Mouse (Mus musculus): ENCODE data around the gene Rnf151. TPM values are rescaled to one million over a fixed set of nuclear protein-coding genes. Genes with fewer than 3 reads are reported as not detected.
A peak's percentile ranks its signal among the peaks of the same experiment; 100 is the strongest.
"Not testable (repeated sequence)": the region's sequence is repeated elsewhere in the genome, so short reads cannot be mapped to it uniquely, and the experiment has no call there.

The Rnf151 gene
- polyA plus RNA-seq, 1 experiment from 2014 or later, result 0.26 TPM

- WGBS, result 66% methylated on average over 5 of the region's 5 CpGs
- Histone ChIP-seq H3K27me3 (ENCODE audit: insufficient read depth, low read length) (no peaks in the 10 kb centered on the region), H3K9ac (replicated peaks; ENCODE audit: low read length) (peak overlapping the region; percentile 95), H3K27ac (ENCODE audit: low read length) (no peak overlapping the region), H3K36me3 (ENCODE audit: insufficient read depth, low read length) (no peaks in the 10 kb centered on the region), H3K4me1 (ENCODE audit: insufficient read depth, low read length) (peaks cover 32% of the 10 kb centered on the region), H3K4me3 (ENCODE audit: low read length) (no peak overlapping the region), H3K4me2 (replicated peaks; ENCODE audit: low read depth, low read length) (peak overlapping the region; percentile 92), H3K9me3 (ENCODE audit: low read length) (no peaks in the 10 kb centered on the region)
- ATAC-seq (ENCODE audit: low FRiP score, low TSS enrichment), result no peak
These were observed 46.5 kb downstream of the Rnf151 start for GRCm38 (mm10) chr17:24671346-24671745.

GRCm38 (mm10) chr17:24670246-24670844 lies 47.5 kb downstream of the Rnf151 start:
- no peak for ATAC-seq (ENCODE audit: low FRiP score, low TSS enrichment)
- H3K4me1 ChIP-seq (ENCODE audit: insufficient read depth, low read length), result peaks cover 32% of the 10 kb centered on the region
- peak overlapping the region; percentile 92 for H3K4me2 ChIP-seq (replicated peaks; ENCODE audit: low read depth, low read length)
- no peaks in the 10 kb centered on the region for H3K36me3 ChIP-seq (ENCODE audit: insufficient read depth, low read length)
- no peaks in the 10 kb centered on the region for H3K9me3 ChIP-seq (ENCODE audit: low read length)
- H3K27me3 ChIP-seq (ENCODE audit: insufficient read depth, low read length), result no peaks in the 10 kb centered on the region
- H3K9ac ChIP-seq (replicated peaks; ENCODE audit: low read length), result peak overlapping the region; percentile 95
- H3K4me3 ChIP-seq (ENCODE audit: low read length), result peak overlapping the region; percentile 84
- WGBS, result 8% methylated on average over 8 of the region's 8 CpGs
- peak overlapping the region; percentile 80 for H3K27ac ChIP-seq (ENCODE audit: low read length)

- Histone ChIP-seq H3K27ac (ENCODE audit: low read length) (peak within 1 kb of the TSS; percentile 80), H3K4me3 (ENCODE audit: low read length) (peak within 1 kb of the TSS; percentile 84), H3K27me3 (ENCODE audit: insufficient read depth, low read length) (no peaks in the 10 kb centered on the region), H3K9me3 (ENCODE audit: low read length) (no peaks in the 10 kb centered on the region), H3K36me3 (ENCODE audit: insufficient read depth, low read length) (no peaks in the 10 kb centered on the region), H3K9ac (replicated peaks; ENCODE audit: low read length) (peak within 1 kb of the TSS; percentile 95), H3K4me2 (replicated peaks; ENCODE audit: low read depth, low read length) (peak within 1 kb of the TSS; percentile 92), H3K4me1 (ENCODE audit: insufficient read depth, low read length) (peaks cover 32% of the 10 kb centered on the region)
- WGBS, result under 1% methylated on average over 76 of the region's 80 CpGs
- ATAC-seq (ENCODE audit: low FRiP score, low TSS enrichment), result peak; percentile 99
These were observed 48.2 kb downstream of the Rnf151 start, which contains the start of gene Zfp598 for GRCm38 (mm10) chr17:24669545-24670245. Gene Zfp598, plus strand, starts transcription at chr17:24669687.

- peak overlapping the region; percentile 84 for H3K4me3 ChIP-seq (ENCODE audit: low read length)
These were observed 48.7 kb downstream of the Rnf151 start for GRCm38 (mm10) chr17:24669214-24669544.

GRCm38 (mm10) chr17:24667416-24667815 lies 50.4 kb downstream of the Rnf151 start:
- no peak overlapping the region for H3K27ac ChIP-seq (ENCODE audit: low read length)
- ATAC-seq (ENCODE audit: low FRiP score, low TSS enrichment), result no peak
- H3K4me2 ChIP-seq (replicated peaks; ENCODE audit: low read depth, low read length), result no peak overlapping the region
- no peak overlapping the region for H3K9ac ChIP-seq (replicated peaks; ENCODE audit: low read length)
- no peaks in the 10 kb centered on the region for H3K9me3 ChIP-seq (ENCODE audit: low read length)
- H3K27me3 ChIP-seq (ENCODE audit: insufficient read depth, low read length), result no peaks in the 10 kb centered on the region
- H3K4me1 ChIP-seq (ENCODE audit: insufficient read depth, low read length), result peaks cover 25% of the 10 kb centered on the region
- H3K4me3 ChIP-seq (ENCODE audit: low read length), result no peak overlapping the region
- WGBS, result 21% methylated on average over 6 of the region's 6 CpGs
- H3K36me3 ChIP-seq (ENCODE audit: insufficient read depth, low read length), result no peaks in the 10 kb centered on the region

More at GRCm38 (mm10) chr17:24669214-24669544, 48.7 kb downstream of the Rnf151 start:
- H3K9me3 ChIP-seq (ENCODE audit: low read length); H3K36me3 ChIP-seq (ENCODE audit: insufficient read depth, low read length); H3K27me3 ChIP-seq (ENCODE audit: insufficient read depth, low read length): not testable (repeated sequence)
- peak; percentile 8 for ATAC-seq (ENCODE audit: low FRiP score, low TSS enrichment)
- Histone ChIP-seq H3K4me1 (ENCODE audit: insufficient read depth, low read length) (peaks cover 32% of the 10 kb centered on the region), H3K9ac (replicated peaks; ENCODE audit: low read length) (peak overlapping the region; percentile 95), H3K27ac (ENCODE audit: low read length) (peak overlapping the region; percentile 80), H3K4me2 (replicated peaks; ENCODE audit: low read depth, low read length) (peak overlapping the region; percentile 60)
- 11% methylated on average over 15 of the region's 15 CpGs for WGBS

- H3K27me3 ChIP-seq (ENCODE audit: insufficient read depth, low read length); H3K9me3 ChIP-seq (ENCODE audit: low read length); H3K4me3 ChIP-seq (ENCODE audit: low read length); ATAC-seq (ENCODE audit: low FRiP score, low TSS enrichment); H3K4me2 ChIP-seq (replicated peaks; ENCODE audit: low read depth, low read length); H3K36me3 ChIP-seq (ENCODE audit: insufficient read depth, low read length); H3K27ac ChIP-seq (ENCODE audit: low read length); H3K9ac ChIP-seq (replicated peaks; ENCODE audit: low read length): not testable (repeated sequence)
- 63% methylated on average over 7 of the region's 7 CpGs for WGBS
- peaks cover 21% of the 10 kb centered on the region for H3K4me1 ChIP-seq (ENCODE audit: insufficient read depth, low read length)
These were observed 50.9 kb downstream of the Rnf151 start for GRCm38 (mm10) chr17:24667011-24667410.

Other genes starting within 250 kb of the Rnf151 start
- gene E4f1, start 247.8 kb downstream of the Rnf151 start, polyA plus RNA-seq (2015; fragmentation: Nextera tagmentation; extraction: Ambion mirVana), result 38.1 TPM in 2 replicates
- gene Pgp, start 247.7 kb downstream of the Rnf151 start, polyA plus RNA-seq (2015; fragmentation: Nextera tagmentation; extraction: Ambion mirVana), result 55.5 and 55.6 TPM in 2 replicates
- 0.42 and 1.6 TPM in 2 replicates for gene Bricd5, start 244.2 kb downstream of the Rnf151 start, polyA plus RNA-seq (2015; fragmentation: Nextera tagmentation; extraction: Ambion mirVana)
- 39.3 and 40.2 TPM in 2 replicates for gene Mlst8, start 239.0 kb downstream of the Rnf151 start, polyA plus RNA-seq (2015; fragmentation: Nextera tagmentation; extraction: Ambion mirVana)
- 1.5 and 2.2 TPM in 2 replicates for gene Caskin1, start 229.5 kb downstream of the Rnf151 start, polyA plus RNA-seq (2015; fragmentation: Nextera tagmentation; extraction: Ambion mirVana)
- 102 and 113 TPM in 2 replicates for gene Traf7, start 190.1 kb downstream of the Rnf151 start, polyA plus RNA-seq (2015; fragmentation: Nextera tagmentation; extraction: Ambion mirVana)
- gene Rab26, start 183.9 kb downstream of the Rnf151 start, polyA plus RNA-seq (2015; fragmentation: Nextera tagmentation; extraction: Ambion mirVana), result 2.8 and 3.0 TPM in 2 replicates
- 22.5 and 24.3 TPM in 2 replicates for gene Pkd1, start 168.2 kb downstream of the Rnf151 start, polyA plus RNA-seq (2015; fragmentation: Nextera tagmentation; extraction: Ambion mirVana)
- gene Tsc2, start 85.4 kb downstream of the Rnf151 start, polyA plus RNA-seq (2015; fragmentation: Nextera tagmentation; extraction: Ambion mirVana), result 72.8 and 77.0 TPM in 2 replicates
- 23.1 TPM in 2 replicates for gene Nthl1, start 85.4 kb downstream of the Rnf151 start, polyA plus RNA-seq (2015; fragmentation: Nextera tagmentation; extraction: Ambion mirVana)
- 116 and 120 TPM in 2 replicates for gene Slc9a3r2, start 67.7 kb downstream of the Rnf151 start, polyA plus RNA-seq (2015; fragmentation: Nextera tagmentation; extraction: Ambion mirVana)
- 0.37 TPM in 1 of 2 replicates, not detected in the other for gene Npw, start 59.6 kb downstream of the Rnf151 start, polyA plus RNA-seq (2015; fragmentation: Nextera tagmentation; extraction: Ambion mirVana)
- 19.7 and 22.7 TPM in 2 replicates for gene Zfp598, start 48.4 kb downstream of the Rnf151 start, polyA plus RNA-seq (2015; fragmentation: Nextera tagmentation; extraction: Ambion mirVana)
- gene Syngr3, start 28.1 kb downstream of the Rnf151 start, polyA plus RNA-seq (2015; fragmentation: Nextera tagmentation; extraction: Ambion mirVana), result 2.3 and 2.9 TPM in 2 replicates
- 44.4 and 45.3 TPM in 2 replicates for gene Gfer, start 21.9 kb downstream of the Rnf151 start, polyA plus RNA-seq (2015; fragmentation: Nextera tagmentation; extraction: Ambion mirVana)
- gene Noxo1, start 21.8 kb downstream of the Rnf151 start, polyA plus RNA-seq (2015; fragmentation: Nextera tagmentation; extraction: Ambion mirVana), result 1.9 and 2.7 TPM in 2 replicates
- gene Tbl3, start 10.4 kb downstream of the Rnf151 start, polyA plus RNA-seq (2015; fragmentation: Nextera tagmentation; extraction: Ambion mirVana), result 92.1 and 107 TPM in 2 replicates
- gene Rps2, start 53 bp upstream of the Rnf151 start, polyA plus RNA-seq (2015; fragmentation: Nextera tagmentation; extraction: Ambion mirVana), result 1,489 and 1,547 TPM in 2 replicates
- gene Ndufb10, start 6.4 kb upstream of the Rnf151 start, polyA plus RNA-seq (2015; fragmentation: Nextera tagmentation; extraction: Ambion mirVana), result 258 and 262 TPM in 2 replicates
- gene Rpl3l, start 9.8 kb upstream of the Rnf151 start, polyA plus RNA-seq (2015; fragmentation: Nextera tagmentation; extraction: Ambion mirVana), result 0.15 TPM in 1 of 2 replicates, not detected in the other
- 33.3 and 33.8 TPM in 2 replicates for gene Msrb1, start 18.6 kb upstream of the Rnf151 start, polyA plus RNA-seq (2015; fragmentation: Nextera tagmentation; extraction: Ambion mirVana)
- 23.0 and 27.6 TPM in 2 replicates for gene Hs3st6, start 34.9 kb upstream of the Rnf151 start, polyA plus RNA-seq (2015; fragmentation: Nextera tagmentation; extraction: Ambion mirVana)
- 0.11 TPM in 1 of 2 replicates, not detected in the other for gene Meiob, start 86.2 kb upstream of the Rnf151 start, polyA plus RNA-seq (2015; fragmentation: Nextera tagmentation; extraction: Ambion mirVana)
- 63.4 and 75.6 TPM in 2 replicates for gene Hagh, start 122.1 kb upstream of the Rnf151 start, polyA plus RNA-seq (2015; fragmentation: Nextera tagmentation; extraction: Ambion mirVana)
- 50.7 and 52.1 TPM in 2 replicates for gene Fahd1, start 132.3 kb upstream of the Rnf151 start, polyA plus RNA-seq (2015; fragmentation: Nextera tagmentation; extraction: Ambion mirVana)
- gene Igfals, start 147.9 kb upstream of the Rnf151 start, polyA plus RNA-seq (2015; fragmentation: Nextera tagmentation; extraction: Ambion mirVana), result 3.0 and 3.1 TPM in 2 replicates
- gene Nubp2, start 168.3 kb upstream of the Rnf151 start, polyA plus RNA-seq (2015; fragmentation: Nextera tagmentation; extraction: Ambion mirVana), result 63.3 and 67.1 TPM in 2 replicates
- gene Spsb3, start 168.6 kb upstream of the Rnf151 start, polyA plus RNA-seq (2015; fragmentation: Nextera tagmentation; extraction: Ambion mirVana), result 46.2 and 50.4 TPM in 2 replicates
- gene Eme2, start 177.0 kb upstream of the Rnf151 start, polyA plus RNA-seq (2015; fragmentation: Nextera tagmentation; extraction: Ambion mirVana), result 36.5 and 38.5 TPM in 2 replicates
- 102 TPM in 2 replicates for gene Mrps34, start 177.1 kb upstream of the Rnf151 start, polyA plus RNA-seq (2015; fragmentation: Nextera tagmentation; extraction: Ambion mirVana)
- gene Nme3, start 178.4 kb upstream of the Rnf151 start, polyA plus RNA-seq (2015; fragmentation: Nextera tagmentation; extraction: Ambion mirVana), result 78.1 and 86.1 TPM in 2 replicates
- gene Mapk8ip3, start 218.9 kb upstream of the Rnf151 start, polyA plus RNA-seq (2015; fragmentation: Nextera tagmentation; extraction: Ambion mirVana), result 30.1 and 33.6 TPM in 2 replicates
- gene Jpt2, start 242.6 kb upstream of the Rnf151 start, polyA plus RNA-seq (2015; fragmentation: Nextera tagmentation; extraction: Ambion mirVana), result 197 and 218 TPM in 2 replicates